Mouse (Mus musculus) inflammation-experienced regulatory T-cells, adult 6 months (primary cell): ENCODE measurements around the gene Dhx30. TPM values are rescaled to one million over a fixed set of nuclear protein-coding genes. Genes with fewer than 3 reads are reported as not detected.
A peak's percentile ranks its signal among the peaks of the same experiment; 100 is the strongest.
"Not testable (repeated sequence)": the region's sequence is repeated elsewhere in the genome, so short reads cannot be mapped to it uniquely, and the experiment has no call there.

Experiments
- ATAC-seq: one replicate; pipeline ENCODE4 v1.8.0; 2017
- polyA plus RNA-seq, 3 experiments: library from polyadenylated mRNA; unstranded; fragments of 100-300 nt; shearing (Covaris generic); gene quantifications; one replicate each; pipeline ENCODE4 v1.2.1; 2017

Gene Dhx30
- 100 to 1,000 TPM in 2 of 3 experiments, 10 to 100 TPM in 1; 70.5 to 107 (median 103) TPM for polyA plus RNA-seq

GRCm38 (mm10) chr9:110117779-110118139, at the start of gene Dhx30:
Gene Dhx30, minus strand, starts transcription at chr9:110117830.
- ATAC-seq: peak; percentile 23

- no peak for ATAC-seq
Measured at GRCm38 (mm10) chr9:110163071-110163470, 45.4 kb upstream of the Dhx30 start.

- ATAC-seq: no peak
Measured at GRCm38 (mm10) chr9:110162441-110162840, 44.8 kb upstream of the Dhx30 start.

- ATAC-seq: not testable (repeated sequence)
Measured at GRCm38 (mm10) chr9:110160486-110160885, 42.9 kb upstream of the Dhx30 start.

GRCm38 (mm10) chr9:110159036-110159435, 41.4 kb upstream of the Dhx30 start:
- no peak for ATAC-seq

DNA sequence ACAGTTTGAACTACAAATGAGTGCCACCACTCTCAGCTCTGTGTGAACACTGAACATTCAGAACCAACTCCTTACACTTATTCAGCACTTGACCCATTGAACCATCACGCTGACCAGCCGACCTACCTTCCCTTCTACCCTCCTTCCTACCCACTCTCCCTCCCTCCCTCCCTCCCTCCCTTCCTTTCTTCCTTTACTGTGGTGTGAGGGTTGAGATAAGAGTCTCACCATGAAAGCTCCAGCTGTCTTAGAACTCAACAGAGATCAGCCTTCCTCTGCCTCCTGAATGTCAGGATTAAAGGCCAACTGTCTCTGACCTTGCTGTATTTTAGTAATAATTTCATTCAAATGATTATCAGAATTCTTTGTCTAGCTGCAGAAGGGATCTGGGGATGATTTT, 31.0 kb upstream of the Dhx30 start:
- ATAC-seq: no peak

DNA sequence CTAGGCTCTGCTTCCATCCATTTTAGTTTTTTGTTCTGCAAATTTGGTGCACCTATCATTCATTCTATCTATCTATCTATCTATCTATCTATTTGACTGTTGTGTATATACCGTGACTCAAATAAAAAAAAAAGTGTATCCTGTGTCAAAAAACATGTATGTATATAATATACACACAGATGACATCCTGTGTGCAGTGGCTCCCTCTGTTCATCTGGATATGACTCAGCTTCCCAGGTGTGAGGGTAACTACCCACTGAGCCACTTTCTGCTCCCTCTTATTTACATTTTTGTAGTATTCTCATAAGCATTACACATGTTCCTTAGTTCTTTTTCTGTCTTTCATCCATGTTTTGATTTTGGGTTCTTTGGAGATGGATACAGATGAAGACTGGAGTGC, 24.5 kb upstream of the Dhx30 start:
- no peak for ATAC-seq

- ATAC-seq: no peak
Measured at GRCm38 (mm10) chr9:110139119-110139518, 21.5 kb upstream of the Dhx30 start.

DNA sequence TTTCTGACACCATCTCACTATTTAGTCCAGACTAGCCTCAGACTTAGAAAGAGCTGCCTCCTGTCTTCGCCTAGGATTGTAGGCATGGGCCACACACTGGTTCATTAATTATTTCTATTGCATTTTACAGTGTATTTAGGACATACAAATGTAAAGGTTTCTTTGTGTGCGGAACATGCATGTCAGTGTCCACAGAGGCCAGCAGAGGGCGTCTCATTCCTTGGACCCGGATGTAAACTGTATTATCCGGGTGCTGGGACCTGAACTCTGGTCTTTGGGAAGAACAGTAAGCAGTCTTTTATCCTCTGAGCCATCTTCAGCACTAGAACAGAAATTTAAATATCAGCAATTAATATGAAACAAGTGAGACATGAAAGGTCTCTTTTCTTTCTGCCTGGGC, 16.5 kb upstream of the Dhx30 start:
- no peak for ATAC-seq

- no peak for ATAC-seq
Measured at GRCm38 (mm10) chr9:110132921-110133320, 15.3 kb upstream of the Dhx30 start.

GRCm38 (mm10) chr9:110132201-110132605, 14.6 kb upstream of the Dhx30 start:
- peak; percentile 39 for ATAC-seq

- peak; percentile 95 for ATAC-seq
Measured at GRCm38 (mm10) chr9:110131525-110132197, 14.0 kb upstream of the Dhx30 start.

- ATAC-seq: no peak
Measured at GRCm38 (mm10) chr9:110130896-110131524, 13.4 kb upstream of the Dhx30 start.

DNA sequence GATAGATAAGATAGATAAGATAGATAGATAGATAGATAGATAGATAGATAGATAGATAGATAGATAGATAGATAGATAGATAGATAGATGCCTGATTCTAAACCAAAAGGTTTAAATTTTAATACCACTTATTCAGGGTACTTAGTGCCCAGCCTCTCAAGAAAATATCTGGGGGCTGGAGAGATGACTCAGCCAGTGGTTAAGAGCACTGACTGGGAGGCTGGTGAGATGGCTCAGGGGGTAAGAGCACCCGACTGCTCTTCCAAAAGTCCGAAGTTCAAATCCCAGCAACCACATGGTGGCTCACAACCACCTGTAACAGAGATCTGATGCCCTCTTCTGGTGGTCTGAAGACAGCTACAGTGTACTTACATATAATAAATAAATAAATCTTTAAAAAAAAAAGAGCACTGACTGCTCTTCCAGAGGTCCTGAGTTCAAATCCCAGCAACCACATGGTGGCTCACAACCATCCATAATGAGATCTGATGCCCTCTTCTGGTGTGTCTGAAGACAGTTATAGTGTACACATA, 6.4 kb upstream of the Dhx30 start:
- not testable (repeated sequence) for ATAC-seq

DNA sequence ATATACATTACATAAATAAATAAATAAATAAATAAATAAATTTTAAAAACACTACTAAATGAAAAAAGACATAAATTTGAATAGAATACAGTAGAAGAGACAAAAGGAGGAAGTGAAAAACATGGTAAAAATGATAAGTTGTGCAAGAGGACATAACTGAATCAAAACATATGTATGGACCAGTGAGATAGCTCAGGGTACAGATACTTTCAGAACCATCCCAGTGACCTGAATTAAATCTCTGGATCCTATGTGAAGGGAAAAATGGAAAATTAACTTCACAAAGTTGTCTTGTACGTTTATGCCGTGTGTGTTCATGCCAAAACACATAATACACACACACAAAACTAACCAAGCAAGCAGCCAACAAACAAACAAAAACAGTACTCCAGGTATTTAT, 5.7 kb upstream of the Dhx30 start:
- no peak for ATAC-seq

DNA sequence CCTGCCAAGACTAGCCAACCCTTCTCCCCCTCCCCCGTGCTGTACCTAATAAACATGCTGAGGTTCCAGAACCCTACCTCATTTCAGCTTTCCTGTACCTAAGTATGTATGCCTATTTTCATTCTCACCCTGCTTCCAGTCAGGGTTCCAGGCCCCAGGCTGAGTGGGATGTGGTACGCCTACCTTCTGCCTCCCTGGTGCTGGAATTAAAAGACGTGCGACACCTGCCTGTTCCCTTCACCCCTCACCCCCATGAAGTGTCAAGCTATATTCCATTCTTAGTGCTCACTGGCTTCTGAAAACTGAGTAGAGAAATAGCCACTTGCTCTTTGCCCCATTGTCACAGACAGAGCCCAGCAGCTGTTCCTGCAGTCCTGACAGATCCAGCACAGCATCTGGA, 3.8 kb upstream of the Dhx30 start:
- no peak for ATAC-seq

- no peak for ATAC-seq
Measured at GRCm38 (mm10) chr9:110118249-110118648, 619 bp upstream of the Dhx30 start.

- peak; percentile 93 for ATAC-seq
Measured at GRCm38 (mm10) chr9:110116977-110117778, 452 bp downstream of the Dhx30 start, which contains the start of gene Smarcc1. Gene Smarcc1, plus strand, starts transcription at chr9:110117708.

DNA sequence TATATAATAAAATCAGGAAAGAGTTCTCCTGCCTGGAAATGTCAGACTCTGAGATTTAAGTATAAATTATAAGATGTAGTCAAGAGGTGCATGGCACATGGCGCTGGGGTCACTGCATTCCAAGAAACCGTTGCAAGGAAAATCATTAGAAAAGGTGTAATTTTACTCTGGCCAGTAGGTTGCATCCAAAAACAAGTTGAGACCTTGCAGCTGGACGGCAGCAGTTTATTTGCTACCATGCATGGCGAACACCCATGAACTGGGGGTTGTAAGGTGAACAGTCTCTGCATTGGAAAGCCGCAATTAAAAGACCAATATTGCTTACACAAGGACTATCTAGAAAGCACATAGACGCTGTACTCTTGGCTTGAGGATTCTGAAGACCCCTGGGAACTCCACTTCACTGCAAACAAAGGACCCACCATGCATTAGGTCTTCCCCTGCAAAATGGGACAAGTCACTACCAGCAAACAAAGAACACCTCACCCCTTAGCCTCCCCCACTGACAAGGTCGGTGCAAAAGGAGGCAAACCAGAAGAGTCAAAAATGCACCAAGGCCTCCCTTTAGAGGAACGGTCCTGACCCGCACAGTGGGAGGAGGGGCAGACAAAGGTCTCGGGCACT, 1.2 kb downstream of the Dhx30 start:
- ATAC-seq: no peak

DNA sequence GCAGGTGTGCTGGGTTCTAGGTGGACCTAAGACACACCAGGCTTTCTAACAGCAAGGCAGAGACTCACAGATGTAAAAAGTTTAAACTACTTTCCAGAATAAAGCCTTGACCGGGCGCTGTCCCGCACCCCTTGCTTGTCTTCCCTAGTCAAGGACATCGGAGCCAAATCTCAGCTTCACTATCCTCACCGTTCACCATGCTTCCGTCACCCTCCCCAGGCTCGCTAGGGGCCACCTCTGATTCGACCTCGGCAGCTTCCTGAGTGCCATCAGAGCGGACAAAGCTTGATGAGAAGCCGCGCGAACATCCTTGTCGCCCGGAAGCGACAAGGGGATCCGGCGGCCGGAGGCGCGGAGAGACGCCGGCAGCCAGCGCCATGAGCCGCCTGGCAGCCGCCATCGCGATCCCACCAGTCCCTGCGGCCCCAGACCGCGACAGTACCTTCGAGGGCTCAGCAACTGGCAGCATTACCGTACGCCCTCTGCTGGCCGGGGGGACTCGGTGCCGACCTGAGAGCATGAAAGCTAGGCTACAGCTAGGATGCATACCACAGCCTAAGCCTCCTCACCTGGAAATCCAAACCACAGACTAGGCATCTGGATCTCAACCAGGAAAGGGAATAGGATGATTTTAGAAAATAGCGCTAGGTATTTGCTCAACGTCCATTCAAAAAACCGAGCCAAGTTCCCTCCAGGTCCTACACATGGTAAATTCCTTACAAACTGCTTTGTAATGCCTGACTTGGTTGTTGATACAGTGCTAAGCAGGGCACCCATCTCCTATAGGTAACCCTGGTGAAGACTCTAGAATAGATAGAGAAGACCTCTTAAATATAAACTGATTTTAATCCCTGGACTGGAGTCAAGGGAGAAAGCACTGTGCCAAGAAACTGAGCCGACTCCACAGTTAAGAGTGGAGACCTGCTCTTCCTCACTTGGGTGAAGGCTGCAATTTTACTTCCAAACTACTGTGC, 16.7 kb downstream of the Dhx30 start:
- ATAC-seq: peak; percentile 99

DNA sequence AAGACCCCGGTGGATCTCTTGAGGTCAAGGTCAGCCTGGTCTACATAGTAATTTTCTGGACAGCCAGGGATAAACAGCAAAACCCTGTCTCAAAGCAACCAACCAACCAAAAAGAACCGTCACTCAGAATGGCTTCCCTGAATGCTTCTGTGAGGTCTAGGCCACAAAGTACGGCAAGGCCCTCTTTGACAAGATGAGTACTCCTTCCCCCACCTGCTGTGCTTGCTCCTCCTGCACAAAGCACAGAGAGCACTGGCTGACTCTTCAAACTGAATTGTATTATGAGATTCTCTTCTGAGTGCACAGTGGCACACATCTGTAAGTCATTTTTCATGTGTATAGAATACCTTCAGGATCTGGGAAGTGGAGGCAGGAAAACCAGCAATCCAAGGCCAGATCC, 19.8 kb downstream of the Dhx30 start:
- no peak for ATAC-seq

- ATAC-seq: no peak
Measured at GRCm38 (mm10) chr9:110094761-110095160, 22.9 kb downstream of the Dhx30 start.
